10 mouse cellular contexts compared by ENCODE assay signal in the genomic region with DNA sequence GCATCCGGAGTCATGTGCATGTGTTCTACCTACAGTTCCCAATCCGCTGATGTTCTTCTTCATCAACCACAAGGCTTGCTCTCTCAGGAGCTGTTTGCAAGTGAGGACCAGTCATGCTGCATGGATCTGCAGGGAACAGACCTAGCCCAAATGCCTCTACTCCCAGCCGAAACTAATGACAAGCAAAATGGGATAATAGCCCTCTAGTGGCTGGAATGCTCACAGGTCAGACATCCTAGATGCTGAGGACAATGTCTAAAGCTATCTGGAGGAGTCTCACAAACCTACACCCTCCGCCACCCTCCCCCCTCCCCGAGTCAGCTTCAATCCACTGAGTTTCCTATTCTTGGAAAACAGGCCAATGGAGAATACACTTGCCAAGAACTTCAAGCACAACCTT.
DNase-seq lines count a peak whose midpoint lies in the region; ATAC-seq and TF ChIP-seq lines count a peak whose summit lies in the region.
"Had no signal": no experiment of that assay in that cellular context is flagged by ENCODE, and none has a peak within 500 bp of the region (broad histone marks: within the 10 kb centered on the region; RNA-seq: fewer than 3 reads in every experiment).

No protein-coding gene starts in this region.

- H3K4me1 ChIP-seq in forebrain, embryonic 11.5 days (replicated peaks; ENCODE audit: control insufficient read depth, insufficient read depth, low read length), result peaks cover 2% of the 10 kb centered on the region; the same call in 1 of the 2 replicates
- H3K4me1 ChIP-seq in forebrain, embryonic 13.5 days, result 0 out of 2 replicates have a peak, but pooled peaks cover 8% of the 10 kb centered on the region
- H3K4me1 ChIP-seq in lung, adult 2 months (ENCODE audit: control insufficient read depth, insufficient read depth, low read length), result no peaks in the 10 kb centered on the region
- H3K4me1 ChIP-seq: stomach, embryonic 15.5 days had no signal

- no peak overlapping the region for H3K4me2 ChIP-seq in forebrain, embryonic 11.5 days (ENCODE audit: low read depth, low read length, severe bottlenecking)
- H3K4me2 ChIP-seq in forebrain, embryonic 13.5 days, result no peak overlapping the region
- H3K4me2 ChIP-seq: stomach, embryonic 15.5 days had no signal

- H3K4me3 ChIP-seq in forebrain, embryonic 11.5 days (ENCODE audit: low read depth, low read length), result no peak overlapping the region
- no peak overlapping the region for H3K4me3 ChIP-seq in forebrain, embryonic 13.5 days
- H3K4me3 ChIP-seq in lung, adult 2 months (replicated peaks; ENCODE audit: extremely low read depth, low read depth, low read length), result no peak overlapping the region
- H3K4me3 ChIP-seq: stomach, embryonic 15.5 days had no signal

- no peak for ATAC-seq in forebrain, embryonic 11.5 days (replicated peaks; ENCODE audit: low FRiP score)
- no peak for ATAC-seq in forebrain, embryonic 13.5 days

- no peaks in the 10 kb centered on the region for H3K9me3 ChIP-seq in forebrain, embryonic 11.5 days (ENCODE audit: control insufficient read depth, low read length)
- no peaks in the 10 kb centered on the region for H3K9me3 ChIP-seq in forebrain, embryonic 13.5 days (replicated peaks)
- H3K9me3 ChIP-seq: stomach, embryonic 15.5 days had no signal

- no peak for TF ChIP-seq POLR2A in lung, adult 2 months (IDR thresholded peaks at IDR 0.05; ENCODE audit: borderline replicate concordance, extremely low read depth, low read depth, low read length)

- no peaks in the 10 kb centered on the region for H3K27me3 ChIP-seq in forebrain, embryonic 11.5 days (ENCODE audit: control insufficient read depth, insufficient read depth, low read length)
- no peaks in the 10 kb centered on the region for H3K27me3 ChIP-seq in forebrain, embryonic 13.5 days
- H3K27me3 ChIP-seq: stomach, embryonic 15.5 days had no signal

- 0 out of 2 replicates have a peak, but pooled peaks have one; percentile 5 for TF ChIP-seq CTCF in lung, adult 2 months (IDR thresholded peaks at IDR 0.05; ENCODE audit: insufficient read depth, low read length)

- H3K27ac ChIP-seq in forebrain, embryonic 11.5 days (ENCODE audit: low read depth, low read length), result no peak overlapping the region
- no peak overlapping the region for H3K27ac ChIP-seq in forebrain, embryonic 13.5 days
- H3K27ac ChIP-seq: stomach, embryonic 15.5 days had no signal

- no peak overlapping the region for H3K9ac ChIP-seq in forebrain, embryonic 11.5 days (ENCODE audit: low read length)
- no peak overlapping the region for H3K9ac ChIP-seq in forebrain, embryonic 13.5 days
- H3K9ac ChIP-seq: stomach, embryonic 15.5 days had no signal

- peak; percentile 67 for DNase-seq in forebrain, embryonic 11.5 days (ENCODE audit: low spot score)
- DNase-seq in lung, adult 2 months, result no peak
- no peak for DNase-seq in lung, postnatal 25 days (ENCODE audit: low spot score)
- DNase-seq in forelimb bud, embryonic 11.5 days (ENCODE audit: low read depth, low spot score), result peak; percentile 49
- DNase-seq in retina, embryonic 14.5 days (ENCODE audit: low spot score), result peak; percentile 81
- DNase-seq in right cerebral cortex, postnatal 14 days, result no peak
- DNase-seq in right cerebral cortex, postnatal 36 days (ENCODE audit: low spot score in 2 of 2), result no peak
- DNase-seq: layer of hippocampus, postnatal 36 days had no signal

- 25% methylated on average over 5 of the region's 5 CpGs for WGBS in forebrain, embryonic 11.5 days
- WGBS in forebrain, embryonic 13.5 days, result 20% methylated on average over 5 of the region's 5 CpGs
- 27% methylated on average over 5 of the region's 5 CpGs for WGBS in lung, adult 2 months

- no peaks in the 10 kb centered on the region for H3K36me3 ChIP-seq in forebrain, embryonic 11.5 days (ENCODE audit: control insufficient read depth, insufficient read depth, low read length)
- no peaks in the 10 kb centered on the region for H3K36me3 ChIP-seq in forebrain, embryonic 13.5 days (ENCODE audit: poor library complexity, severe bottlenecking)
- H3K36me3 ChIP-seq: stomach, embryonic 15.5 days had no signal

Comparison
In these comparisons a context has a peak if more than half of its experiments do, and no peak if none do; other contexts are left out.
1. DNase-seq: peak in forebrain, embryonic 11.5 days (single experiment), forelimb bud, embryonic 11.5 days (single experiment) and retina, embryonic 14.5 days (single experiment); none in lung, adult 2 months (single experiment), lung, postnatal 25 days (single experiment), right cerebral cortex, postnatal 14 days (single experiment) and right cerebral cortex, postnatal 36 days (0 of 2).